Mouse (Mus musculus): ENCODE measurements around the gene Shc1.

GRCm38 (mm10) chr3:89382950-89383349 lies 35.3 kb upstream of the Shc1 start:
- TF ChIP-seq CTCF (IDR thresholded peaks at IDR 0.05; ENCODE audit: control insufficient read depth, insufficient read depth, insufficient read length): no peak
- TF ChIP-seq USF1 (IDR thresholded peaks at IDR 0.05; ENCODE audit: low read depth): no peak
